Mouse (Mus musculus): ENCODE results near the gene Dcaf4. TPM values are rescaled to one million over a fixed set of nuclear protein-coding genes. Genes with fewer than 3 reads are reported as not detected.

Gene Dcaf4
- polyA plus RNA-seq, 1 experiment from 2014 or later, result 23.8 TPM

DNA sequence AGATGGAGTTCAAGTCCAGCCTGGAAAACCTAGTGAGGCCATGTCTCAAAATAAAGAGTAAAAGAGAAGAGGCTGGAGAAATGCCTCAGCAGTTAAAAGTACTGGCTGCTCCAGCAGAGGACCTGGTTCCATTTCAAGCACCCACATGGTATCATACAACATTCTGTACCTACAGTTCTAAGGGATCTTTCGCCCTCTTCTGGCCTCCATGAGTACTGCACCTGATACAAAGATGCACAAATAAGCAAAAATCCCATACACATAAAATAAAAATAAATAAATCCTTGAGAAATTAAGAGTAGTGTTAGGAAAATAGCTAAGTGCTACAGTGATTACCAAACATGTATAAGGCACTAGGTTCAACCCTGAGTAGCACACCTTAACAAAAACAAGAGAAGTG, 28.7 kb upstream of the Dcaf4 start:
- no peak overlapping the region for H3K9ac ChIP-seq (ENCODE audit: low read depth, low read length)
- H3K27ac ChIP-seq (ENCODE audit: low read depth, low read length), result no peak overlapping the region
- H3K27me3 ChIP-seq (ENCODE audit: control insufficient read depth, insufficient read depth, low read length), result no peaks in the 10 kb centered on the region
- no peaks in the 10 kb centered on the region for H3K36me3 ChIP-seq (ENCODE audit: control insufficient read depth, insufficient read depth, low read length)
- no peak overlapping the region for H3K4me2 ChIP-seq
- 44% methylated on average over 1 of the region's 1 CpGs for WGBS (ENCODE audit: insufficient replicate concordance)
- H3K9me3 ChIP-seq (replicated peaks; ENCODE audit: control insufficient read depth, low read length), result no peaks in the 10 kb centered on the region
- peaks cover 6% of the 10 kb centered on the region; the same call in 1 of the 2 replicates for H3K4me1 ChIP-seq (ENCODE audit: control insufficient read depth, insufficient read depth, low read length)
- no peak overlapping the region for H3K4me3 ChIP-seq (ENCODE audit: low read depth, low read length)
- no peak for ATAC-seq (replicated peaks; ENCODE audit: insufficient number of reproducible peaks, low FRiP score, low TSS enrichment)

DNA sequence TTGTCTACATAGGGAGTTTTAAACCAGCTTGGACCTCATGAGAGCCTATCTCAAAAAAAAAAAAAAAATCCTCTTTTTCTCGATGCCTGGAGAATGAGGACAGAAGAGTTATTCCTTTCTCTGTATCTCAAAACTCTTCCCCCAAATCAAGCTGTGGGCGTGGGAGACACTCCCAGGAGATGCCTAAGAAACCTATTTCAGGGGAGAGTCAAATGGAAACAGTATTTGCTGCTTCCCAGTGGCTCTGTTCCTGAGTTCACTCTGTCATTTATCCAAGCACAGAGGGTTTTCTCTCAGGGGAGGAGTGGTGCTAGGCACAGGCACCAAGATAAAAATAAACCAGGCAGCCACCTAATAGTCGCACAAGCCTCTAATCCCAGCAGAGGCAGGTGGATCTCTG, 27.5 kb upstream of the Dcaf4 start:
- Histone ChIP-seq H3K4me3 (ENCODE audit: low read depth, low read length) (no peak overlapping the region), H3K36me3 (ENCODE audit: control insufficient read depth, insufficient read depth, low read length) (no peaks in the 10 kb centered on the region), H3K9me3 (replicated peaks; ENCODE audit: control insufficient read depth, low read length) (no peaks in the 10 kb centered on the region), H3K27me3 (ENCODE audit: control insufficient read depth, insufficient read depth, low read length) (no peaks in the 10 kb centered on the region), H3K4me2 (no peak overlapping the region), H3K4me1 (ENCODE audit: control insufficient read depth, insufficient read depth, low read length) (peaks cover 6% of the 10 kb centered on the region; the same call in 1 of the 2 replicates), H3K9ac (ENCODE audit: low read depth, low read length) (no peak overlapping the region), H3K27ac (ENCODE audit: low read depth, low read length) (no peak overlapping the region)
- no peak for ATAC-seq (replicated peaks; ENCODE audit: insufficient number of reproducible peaks, low FRiP score, low TSS enrichment)
- 56% methylated on average over 3 of the region's 3 CpGs for WGBS (ENCODE audit: insufficient replicate concordance)

DNA sequence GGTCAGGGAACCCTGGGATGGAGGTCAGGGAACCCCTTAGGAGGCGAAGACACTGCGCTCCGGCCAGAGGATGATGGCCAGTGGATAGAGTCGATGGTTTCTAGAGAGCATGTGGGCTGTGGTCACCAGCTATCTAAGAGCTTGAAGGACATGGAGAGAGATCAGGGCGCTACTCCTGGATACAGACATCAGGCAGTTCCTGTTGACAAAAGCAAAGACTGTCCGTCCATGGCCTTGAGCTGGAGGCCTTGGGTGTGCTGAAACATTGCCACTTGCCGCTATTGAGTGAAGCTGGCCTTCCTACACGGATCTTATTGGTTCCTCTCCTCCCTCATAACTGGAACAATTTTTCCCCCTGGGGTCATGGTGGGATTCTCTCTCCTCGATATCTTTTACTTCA, 26.1 kb upstream of the Dcaf4 start:
- H3K9me3 ChIP-seq (replicated peaks; ENCODE audit: control insufficient read depth, low read length), result no peaks in the 10 kb centered on the region
- no peaks in the 10 kb centered on the region for H3K27me3 ChIP-seq (ENCODE audit: control insufficient read depth, insufficient read depth, low read length)
- no peak overlapping the region for H3K9ac ChIP-seq (ENCODE audit: low read depth, low read length)
- no peaks in the 10 kb centered on the region for H3K4me1 ChIP-seq (ENCODE audit: control insufficient read depth, insufficient read depth, low read length)
- no peak for ATAC-seq (replicated peaks; ENCODE audit: insufficient number of reproducible peaks, low FRiP score, low TSS enrichment)
- WGBS (ENCODE audit: insufficient replicate concordance), result 75% methylated on average over 9 of the region's 9 CpGs
- H3K36me3 ChIP-seq (ENCODE audit: control insufficient read depth, insufficient read depth, low read length), result no peaks in the 10 kb centered on the region
- H3K4me3 ChIP-seq (ENCODE audit: low read depth, low read length), result no peak overlapping the region
- no peak overlapping the region for H3K27ac ChIP-seq (ENCODE audit: low read depth, low read length)
- H3K4me2 ChIP-seq, result no peak overlapping the region

DNA sequence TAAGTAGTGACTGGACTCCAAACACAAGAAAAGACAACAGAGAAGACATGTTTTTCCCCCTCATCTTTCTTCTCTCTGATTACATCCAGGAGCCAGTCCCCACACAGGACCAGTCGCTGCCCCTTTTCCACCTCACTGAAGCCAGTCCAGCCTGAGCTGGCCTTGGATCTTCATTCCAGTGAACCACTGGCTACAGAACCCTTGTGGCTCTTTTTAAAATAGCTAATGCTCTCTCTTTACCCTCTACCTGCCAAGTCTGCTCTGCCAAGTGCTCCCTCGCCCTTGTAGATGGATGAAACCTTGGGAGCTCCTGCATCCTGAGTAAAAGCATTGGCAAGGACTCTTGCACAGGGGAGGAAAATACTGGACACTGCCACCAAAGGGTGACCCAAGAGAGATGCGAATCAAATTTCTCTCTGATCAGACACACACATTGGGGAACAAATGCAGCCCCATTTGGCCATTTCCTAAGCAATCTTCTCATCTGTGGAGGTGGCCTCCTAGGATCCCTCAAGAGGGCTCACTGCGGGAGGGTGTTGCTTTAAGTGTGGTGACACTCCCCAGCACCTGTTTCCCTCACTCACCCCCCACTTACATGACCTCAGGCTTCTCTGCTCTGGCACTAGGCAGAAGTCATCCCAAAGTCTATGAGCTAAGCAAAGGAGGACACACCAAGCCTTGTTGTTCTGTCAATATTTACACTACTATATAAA, 24.9 kb upstream of the Dcaf4 start:
- H3K4me1 ChIP-seq (ENCODE audit: control insufficient read depth, insufficient read depth, low read length), result no peaks in the 10 kb centered on the region
- no peaks in the 10 kb centered on the region for H3K27me3 ChIP-seq (ENCODE audit: control insufficient read depth, insufficient read depth, low read length)
- H3K27ac ChIP-seq (ENCODE audit: low read depth, low read length), result no peak overlapping the region
- no peak overlapping the region for H3K4me3 ChIP-seq (ENCODE audit: low read depth, low read length)
- no peak overlapping the region for H3K9ac ChIP-seq (ENCODE audit: low read depth, low read length)
- no peaks in the 10 kb centered on the region for H3K9me3 ChIP-seq (replicated peaks; ENCODE audit: control insufficient read depth, low read length)
- ATAC-seq (replicated peaks; ENCODE audit: insufficient number of reproducible peaks, low FRiP score, low TSS enrichment), result no peak
- 61% methylated on average over 4 of the region's 4 CpGs for WGBS (ENCODE audit: insufficient replicate concordance)
- no peaks in the 10 kb centered on the region for H3K36me3 ChIP-seq (ENCODE audit: control insufficient read depth, insufficient read depth, low read length)
- H3K4me2 ChIP-seq, result no peak overlapping the region

DNA sequence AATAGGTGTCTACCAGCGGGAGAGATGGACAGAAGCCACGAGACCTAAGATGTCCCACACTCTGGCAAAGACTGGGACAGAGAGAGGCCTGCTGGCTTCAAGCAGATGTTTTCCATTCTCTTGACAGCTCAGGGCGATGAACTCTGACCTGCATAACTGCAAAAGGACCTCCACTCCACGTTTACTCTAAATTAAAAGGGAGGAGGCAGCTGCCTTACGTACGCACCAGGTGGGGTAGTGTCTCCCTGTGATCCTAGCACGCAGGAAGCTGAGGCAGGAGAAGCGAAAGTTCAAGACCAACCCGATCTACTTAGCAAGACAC, 24.3 kb upstream of the Dcaf4 start:
- ATAC-seq (replicated peaks; ENCODE audit: insufficient number of reproducible peaks, low FRiP score, low TSS enrichment), result no peak
- H3K4me3 ChIP-seq (ENCODE audit: low read depth, low read length), result no peak overlapping the region
- H3K4me2 ChIP-seq, result no peak overlapping the region
- no peak overlapping the region for H3K27ac ChIP-seq (ENCODE audit: low read depth, low read length)
- H3K9ac ChIP-seq (ENCODE audit: low read depth, low read length), result no peak overlapping the region
- no peaks in the 10 kb centered on the region for H3K9me3 ChIP-seq (replicated peaks; ENCODE audit: control insufficient read depth, low read length)
- no peaks in the 10 kb centered on the region for H3K36me3 ChIP-seq (ENCODE audit: control insufficient read depth, insufficient read depth, low read length)
- no peaks in the 10 kb centered on the region for H3K4me1 ChIP-seq (ENCODE audit: control insufficient read depth, insufficient read depth, low read length)
- H3K27me3 ChIP-seq (ENCODE audit: control insufficient read depth, insufficient read depth, low read length), result no peaks in the 10 kb centered on the region
- 54% methylated on average over 9 of the region's 9 CpGs for WGBS (ENCODE audit: insufficient replicate concordance)

DNA sequence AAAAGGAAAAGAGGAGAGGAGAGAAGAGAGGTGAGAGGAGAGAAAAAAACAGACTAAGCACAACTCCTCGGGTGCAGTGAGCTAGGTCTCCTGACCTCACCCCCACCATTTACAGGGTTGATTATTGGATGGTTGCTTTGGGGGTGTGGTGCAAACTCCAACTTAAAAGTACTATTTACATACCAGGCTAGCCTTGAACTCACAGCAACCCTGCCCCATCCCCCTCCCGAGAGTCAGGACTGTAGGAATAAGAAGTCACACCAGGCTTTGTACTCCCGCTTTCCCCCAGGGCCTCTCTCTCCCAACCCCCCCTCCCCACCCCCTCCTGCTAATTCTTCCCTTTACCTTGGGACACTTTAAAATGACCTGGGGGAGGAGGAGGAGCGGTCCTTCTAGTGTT, 23.9 kb upstream of the Dcaf4 start:
- no peak for ATAC-seq (replicated peaks; ENCODE audit: insufficient number of reproducible peaks, low FRiP score, low TSS enrichment)
- H3K4me2 ChIP-seq, result no peak overlapping the region
- H3K4me1 ChIP-seq (ENCODE audit: control insufficient read depth, insufficient read depth, low read length), result no peaks in the 10 kb centered on the region
- no peak overlapping the region for H3K9ac ChIP-seq (ENCODE audit: low read depth, low read length)
- H3K27ac ChIP-seq (ENCODE audit: low read depth, low read length), result no peak overlapping the region
- H3K4me3 ChIP-seq (ENCODE audit: low read depth, low read length), result no peak overlapping the region
- no peaks in the 10 kb centered on the region for H3K9me3 ChIP-seq (replicated peaks; ENCODE audit: control insufficient read depth, low read length)
- WGBS (ENCODE audit: insufficient replicate concordance), result 69% methylated on average over 4 of the region's 4 CpGs
- no peaks in the 10 kb centered on the region for H3K36me3 ChIP-seq (ENCODE audit: control insufficient read depth, insufficient read depth, low read length)
- no peaks in the 10 kb centered on the region for H3K27me3 ChIP-seq (ENCODE audit: control insufficient read depth, insufficient read depth, low read length)

DNA sequence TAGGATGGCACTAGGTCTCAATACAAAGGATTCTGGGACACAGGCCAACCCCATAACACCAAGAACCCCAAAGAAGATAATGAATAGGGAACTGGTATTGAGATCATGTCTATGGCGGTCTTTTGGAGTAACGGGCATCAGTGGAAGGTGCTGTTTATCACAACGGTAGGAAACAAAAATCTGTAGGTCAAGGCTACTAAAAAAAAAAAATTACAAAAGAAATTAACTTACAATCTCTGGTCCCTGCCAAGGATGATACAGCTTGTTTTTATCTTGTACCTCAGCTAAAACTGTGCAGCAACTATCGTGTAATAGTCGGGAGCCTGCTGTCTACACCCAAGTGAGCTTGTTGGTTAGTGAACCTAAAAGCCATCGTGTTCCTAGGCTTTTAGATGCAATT, 23.5 kb upstream of the Dcaf4 start:
- no peak for ATAC-seq (replicated peaks; ENCODE audit: insufficient number of reproducible peaks, low FRiP score, low TSS enrichment)
- Histone ChIP-seq H3K27ac (ENCODE audit: low read depth, low read length) (no peak overlapping the region), H3K27me3 (ENCODE audit: control insufficient read depth, insufficient read depth, low read length) (no peaks in the 10 kb centered on the region), H3K36me3 (ENCODE audit: control insufficient read depth, insufficient read depth, low read length) (no peaks in the 10 kb centered on the region), H3K4me3 (ENCODE audit: low read depth, low read length) (no peak overlapping the region), H3K9ac (ENCODE audit: low read depth, low read length) (no peak overlapping the region), H3K4me1 (ENCODE audit: control insufficient read depth, insufficient read depth, low read length) (no peaks in the 10 kb centered on the region), H3K9me3 (replicated peaks; ENCODE audit: control insufficient read depth, low read length) (no peaks in the 10 kb centered on the region), H3K4me2 (no peak overlapping the region)
- WGBS (ENCODE audit: insufficient replicate concordance), result 89% methylated on average over 6 of the region's 6 CpGs

DNA sequence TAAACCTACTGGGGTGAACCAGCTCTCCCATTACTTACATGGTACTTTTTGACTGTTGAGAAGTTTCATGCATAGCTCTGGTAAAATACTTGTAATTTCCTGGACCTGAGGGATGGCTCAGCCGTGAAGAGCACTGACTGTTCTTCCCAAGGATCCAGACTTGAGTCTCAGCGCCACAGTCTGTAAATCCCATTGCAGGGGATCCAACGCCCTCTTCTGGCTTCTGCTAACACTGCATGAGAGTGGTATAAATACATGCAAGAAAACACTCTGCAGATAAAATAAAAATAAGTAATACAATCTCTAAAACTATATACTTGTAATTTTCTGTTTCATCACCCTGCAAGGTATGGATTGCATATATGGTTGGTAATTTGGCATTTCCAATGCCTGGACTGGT, 22.3 kb upstream of the Dcaf4 start:
- Histone ChIP-seq H3K4me2 (no peak overlapping the region), H3K9me3 (replicated peaks; ENCODE audit: control insufficient read depth, low read length) (no peaks in the 10 kb centered on the region), H3K27me3 (ENCODE audit: control insufficient read depth, insufficient read depth, low read length) (no peaks in the 10 kb centered on the region), H3K36me3 (ENCODE audit: control insufficient read depth, insufficient read depth, low read length) (no peaks in the 10 kb centered on the region), H3K9ac (ENCODE audit: low read depth, low read length) (no peak overlapping the region), H3K4me3 (ENCODE audit: low read depth, low read length) (no peak overlapping the region), H3K4me1 (ENCODE audit: control insufficient read depth, insufficient read depth, low read length) (no peaks in the 10 kb centered on the region), H3K27ac (ENCODE audit: low read depth, low read length) (no peak overlapping the region)
- WGBS (ENCODE audit: insufficient replicate concordance), result 71% methylated on average over 3 of the region's 3 CpGs
- ATAC-seq (replicated peaks; ENCODE audit: insufficient number of reproducible peaks, low FRiP score, low TSS enrichment), result no peak

DNA sequence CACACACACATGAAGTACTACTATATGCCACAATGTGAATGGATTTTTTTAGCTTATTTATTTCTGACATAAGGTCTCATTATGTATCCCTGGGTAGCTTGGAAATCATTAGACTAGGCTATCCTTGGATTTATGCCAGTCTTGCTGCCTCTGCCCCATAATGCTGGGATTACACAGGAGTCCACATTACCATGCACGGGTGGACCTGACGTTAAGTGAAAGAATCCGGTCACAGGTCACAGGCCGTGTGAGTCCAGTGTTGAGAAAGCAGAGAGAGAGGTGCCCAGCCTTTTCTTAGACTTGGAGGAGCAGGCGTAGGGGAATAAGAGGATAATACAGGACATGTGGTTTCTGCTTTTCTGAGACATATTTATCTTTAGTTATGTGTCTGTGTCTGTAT, 21.0 kb upstream of the Dcaf4 start:
- no peak for ATAC-seq (replicated peaks; ENCODE audit: insufficient number of reproducible peaks, low FRiP score, low TSS enrichment)
- WGBS (ENCODE audit: insufficient replicate concordance), result 80% methylated on average over 5 of the region's 5 CpGs
- Histone ChIP-seq H3K4me1 (ENCODE audit: control insufficient read depth, insufficient read depth, low read length) (no peaks in the 10 kb centered on the region), H3K36me3 (ENCODE audit: control insufficient read depth, insufficient read depth, low read length) (no peaks in the 10 kb centered on the region), H3K4me2 (no peak overlapping the region), H3K27ac (ENCODE audit: low read depth, low read length) (no peak overlapping the region), H3K4me3 (ENCODE audit: low read depth, low read length) (no peak overlapping the region), H3K9me3 (replicated peaks; ENCODE audit: control insufficient read depth, low read length) (no peaks in the 10 kb centered on the region), H3K27me3 (ENCODE audit: control insufficient read depth, insufficient read depth, low read length) (no peaks in the 10 kb centered on the region), H3K9ac (ENCODE audit: low read depth, low read length) (no peak overlapping the region)
